In genomic region chr17:87331336-87332141, GRCm38 (mm10) we compare ENCODE assay signal across 9 mouse cellular contexts. TPM values are rescaled to one million over a fixed set of nuclear protein-coding genes. Genes with fewer than 3 reads are reported as not detected.
DNase-seq lines count a peak whose midpoint lies in the region; ATAC-seq lines count a peak whose summit lies in the region.
"Had no signal": no experiment of that assay in that cellular context is flagged by ENCODE, and none has a peak within 500 bp of the region (broad histone marks: within the 10 kb centered on the region; RNA-seq: fewer than 3 reads in every experiment).

No protein-coding gene starts in this region.

- H3K4me3 ChIP-seq in liver, embryonic 11.5 days (ENCODE audit: low read depth, low read length) = no peak overlapping the region
- H3K4me3 ChIP-seq: myocyte had no signal

- no peak for ATAC-seq in liver, embryonic 11.5 days (replicated peaks; ENCODE audit: low FRiP score)

- no peaks in the 10 kb centered on the region for H3K27me3 ChIP-seq in liver, embryonic 11.5 days (replicated peaks; ENCODE audit: control insufficient read depth, insufficient read depth, low read length)

- H3K9me3 ChIP-seq in liver, embryonic 11.5 days (ENCODE audit: control insufficient read depth, low read length) = peaks cover 4% of the 10 kb centered on the region; the same call in 1 of the 2 replicates

- H3K4me1 ChIP-seq in liver, embryonic 11.5 days (replicated peaks; ENCODE audit: control insufficient read depth, insufficient read depth, low read length) = peaks cover 12% of the 10 kb centered on the region

- peak; percentile 73 for DNase-seq in cerebellum, adult 11-12 months
- no peak for DNase-seq in cerebellum, postnatal 4 days (ENCODE audit: low spot score in 2 of 2)
- peak; percentile 65 to 79 for DNase-seq in right cerebral cortex, postnatal 10 days (ENCODE audit: low spot score in 2 of 2)
- DNase-seq in right cerebral cortex, postnatal 14 days = no peak
- no peak for DNase-seq in liver, embryonic 11.5 days (ENCODE audit: low spot score)
- DNase-seq in adrenal gland, postnatal 36 days = no peak
- DNase-seq in thymus, postnatal 25 days = no peak
- no peak for DNase-seq in spleen, postnatal 36 days (ENCODE audit: low spot score in 2 of 2)

- 51% methylated on average over 11 of the region's 11 CpGs for WGBS in liver, embryonic 11.5 days

- H3K36me3 ChIP-seq in liver, embryonic 11.5 days (ENCODE audit: control insufficient read depth, insufficient read depth, low read length) = no peaks in the 10 kb centered on the region; the same call in 1 of the 2 replicates

- no peak overlapping the region for H3K27ac ChIP-seq in liver, embryonic 11.5 days (ENCODE audit: low read depth, low read length)

- H3K4me2 ChIP-seq in liver, embryonic 11.5 days = peak overlapping the region; percentile 8; the same call in 1 of the 2 replicates

- H3K9ac ChIP-seq in liver, embryonic 11.5 days (ENCODE audit: low read depth, low read length) = no peak overlapping the region

RNA-seq across cellular contexts. Expression of gene Ttc7, which starts 48.9 kb away (rescaled TPM):
- polyA plus RNA-seq in liver, embryonic 11.5 days (2014; fragmentation: Nextera tagmentation; extraction: Ambion mirVana) = 14.1 and 14.3 TPM in 2 replicates
- total RNA-seq in adrenal gland, postnatal 36 days (2021) = 10 to 100 TPM in 1 of 2 experiments, 1 to 10 TPM in 1; 9.5 to 14.3 TPM

Comparison
In these comparisons a context has a peak if more than half of its experiments do, and no peak if none do; other contexts are left out.
1. DNase-seq: peak in cerebellum, adult 11-12 months (single experiment) and right cerebral cortex, postnatal 10 days (2 of 2); none in cerebellum, postnatal 4 days (0 of 2), right cerebral cortex, postnatal 14 days (single experiment), liver, embryonic 11.5 days (single experiment), adrenal gland, postnatal 36 days (0 of 2), thymus, postnatal 25 days (single experiment) and spleen, postnatal 36 days (0 of 2).